Mouse (Mus musculus): ENCODE measurements around the gene Arhgap19.

DNA sequence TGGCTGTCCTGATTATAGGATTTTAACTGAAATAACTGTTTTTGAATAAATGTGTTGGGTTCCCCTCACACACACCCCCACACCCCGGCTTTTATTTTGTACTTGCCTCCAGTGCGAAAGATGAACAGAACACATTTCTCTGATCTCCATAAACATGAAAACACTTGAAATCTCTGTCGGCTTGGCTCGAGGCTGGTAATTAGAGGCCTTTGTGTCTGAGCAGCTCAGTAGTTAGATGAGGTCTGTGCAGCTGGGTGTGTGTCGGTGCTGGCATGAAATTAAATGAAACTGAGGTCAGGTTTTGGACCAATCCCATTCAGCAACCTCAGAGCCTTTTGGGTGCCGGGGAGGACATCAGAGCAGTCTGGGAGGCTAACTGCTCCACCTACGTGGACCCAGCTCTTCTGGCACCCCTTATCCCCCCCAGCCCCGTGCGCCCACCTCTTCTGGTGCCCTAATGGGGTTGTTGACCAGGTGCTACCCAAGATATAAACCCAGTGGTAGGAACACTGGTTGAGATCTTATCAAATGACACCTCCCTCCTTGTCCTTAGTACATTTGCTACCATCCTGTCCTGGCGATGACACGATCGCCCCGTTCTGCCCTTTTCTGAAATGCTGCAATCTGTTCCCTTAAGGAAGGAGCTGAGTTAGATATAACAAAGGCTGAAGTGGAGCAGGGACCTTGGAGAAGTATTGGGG is 30.8 kb upstream of the Arhgap19 start:
- TF ChIP-seq POLR2A (IDR thresholded peaks at IDR 0.05; ENCODE audit: low read depth, low read length) = no peak
- TF ChIP-seq CTCF (IDR thresholded peaks at IDR 0.05; ENCODE audit: extremely low read depth, insufficient read depth, insufficient read length, insufficient replicate concordance) = no peak

All from spleen, adult 2 months (tissue).